Mouse (Mus musculus): ENCODE results near the gene Gm11437. TPM values are rescaled to one million over a fixed set of nuclear protein-coding genes. Genes with fewer than 3 reads are reported as not detected.

The Gm11437 gene
- polyA plus RNA-seq, 1 experiment, result not detected

- peak overlapping the region; percentile 53 for H3K4me3 ChIP-seq
- no peak overlapping the region for H3ac ChIP-seq (ENCODE audit: control insufficient read depth, insufficient read length)
- peaks cover 62% of the 10 kb centered on the region for H3K79me2 ChIP-seq (ENCODE audit: control insufficient read depth, insufficient read depth)
- no peak for TF ChIP-seq MYOG (IDR thresholded peaks at IDR 0.05; ENCODE audit: control insufficient read depth in 1 of 3, insufficient read depth in 1 of 3, insufficient read length in 2 of 3, low read depth in 2 of 3)
- no peak for TF ChIP-seq MYOD1 (IDR thresholded peaks at IDR 0.05; ENCODE audit: control insufficient read depth in 1 of 3, insufficient read length in 2 of 3, low read depth in 2 of 3)
- TF ChIP-seq USF1 (IDR thresholded peaks at IDR 0.05; ENCODE audit: low read depth), result no peak
- TF ChIP-seq TCF3 (IDR thresholded peaks at IDR 0.05; ENCODE audit: insufficient read length, low read depth), result no peak
- no peak for TF ChIP-seq POLR2A (IDR thresholded peaks at IDR 0.05; ENCODE audit: insufficient read length, low read depth)
- no peak for TF ChIP-seq SRF (IDR thresholded peaks at IDR 0.05; ENCODE audit: control insufficient read depth, insufficient read length, low read depth)
- no peak for TF ChIP-seq POLR2AphosphoS2 (IDR thresholded peaks at IDR 0.05; ENCODE audit: insufficient read length, low read depth)
- no peak for TF ChIP-seq TCF12 (IDR thresholded peaks at IDR 0.05; ENCODE audit: insufficient read depth, poor library complexity, severe bottlenecking)
- TF ChIP-seq E2F4 (IDR thresholded peaks at IDR 0.05; ENCODE audit: insufficient read depth), result no peak
- no peak for TF ChIP-seq MAX (IDR thresholded peaks at IDR 0.05; ENCODE audit: low read depth)
- TF ChIP-seq CEBPB (IDR thresholded peaks at IDR 0.05; ENCODE audit: insufficient read depth, poor library complexity, severe bottlenecking), result no peak
- TF ChIP-seq REST (IDR thresholded peaks at IDR 0.05; ENCODE audit: insufficient read depth, insufficient read length), result no peak
- peak overlapping the region; percentile 84 for H3K4me2 ChIP-seq (ENCODE audit: low read depth)
- H3K27me3 ChIP-seq (ENCODE audit: control insufficient read depth, insufficient read depth, insufficient read length), result no peaks in the 10 kb centered on the region
- no peaks in the 10 kb centered on the region for H3K36me3 ChIP-seq (ENCODE audit: control insufficient read depth, insufficient read depth)
Measured at GRCm38 (mm10) chr11:84181286-84181685, 14.0 kb upstream of the Gm11437 start.

- Histone ChIP-seq H3K27me3 (ENCODE audit: control insufficient read depth, insufficient read depth, insufficient read length) (no peaks in the 10 kb centered on the region), H3K36me3 (ENCODE audit: control insufficient read depth, insufficient read depth) (no peaks in the 10 kb centered on the region), H3K79me2 (ENCODE audit: control insufficient read depth, insufficient read depth) (peaks cover 50% of the 10 kb centered on the region), H3K4me2 (ENCODE audit: low read depth) (peak overlapping the region; percentile 84), H3ac (ENCODE audit: control insufficient read depth, insufficient read length) (peak overlapping the region; percentile 54), H3K4me3 (peak overlapping the region; percentile 53)
- TF ChIP-seq MAX (IDR thresholded peaks at IDR 0.05; ENCODE audit: low read depth), result no peak
- peak; percentile 69 for TF ChIP-seq POLR2A (IDR thresholded peaks at IDR 0.05; ENCODE audit: insufficient read length, low read depth)
- no peak for TF ChIP-seq CEBPB (IDR thresholded peaks at IDR 0.05; ENCODE audit: insufficient read depth, poor library complexity, severe bottlenecking)
- peak; percentile 78 for TF ChIP-seq USF1 (IDR thresholded peaks at IDR 0.05; ENCODE audit: low read depth)
- TF ChIP-seq TCF3 (IDR thresholded peaks at IDR 0.05; ENCODE audit: insufficient read length, low read depth), result no peak
Measured at GRCm38 (mm10) chr11:84179954-84180598, 12.8 kb upstream of the Gm11437 start.

GRCm38 (mm10) chr11:84179226-84179953, 12.1 kb upstream of the Gm11437 start:
- H3K4me2 ChIP-seq (ENCODE audit: low read depth), result peak overlapping the region; percentile 98
- H3K36me3 ChIP-seq (ENCODE audit: control insufficient read depth, insufficient read depth), result no peaks in the 10 kb centered on the region
- TF ChIP-seq E2F4 (IDR thresholded peaks at IDR 0.05; ENCODE audit: insufficient read depth) (no peak), POLR2AphosphoS2 (IDR thresholded peaks at IDR 0.05; ENCODE audit: insufficient read length, low read depth) (peak; percentile 85), REST (IDR thresholded peaks at IDR 0.05; ENCODE audit: insufficient read depth, insufficient read length) (no peak), MYOD1 (IDR thresholded peaks at IDR 0.05; ENCODE audit: control insufficient read depth in 1 of 3, insufficient read length in 2 of 3, low read depth in 2 of 3) (no peak), MAX (IDR thresholded peaks at IDR 0.05; ENCODE audit: low read depth) (no peak), SRF (IDR thresholded peaks at IDR 0.05; ENCODE audit: control insufficient read depth, insufficient read length, low read depth) (no peak), TCF12 (IDR thresholded peaks at IDR 0.05; ENCODE audit: insufficient read depth, poor library complexity, severe bottlenecking) (no peak), POLR2A (IDR thresholded peaks at IDR 0.05; ENCODE audit: insufficient read length, low read depth) (peak; percentile 83), TCF3 (IDR thresholded peaks at IDR 0.05; ENCODE audit: insufficient read length, low read depth) (no peak)
- H3K79me2 ChIP-seq (ENCODE audit: control insufficient read depth, insufficient read depth), result peaks cover 44% of the 10 kb centered on the region
- no peaks in the 10 kb centered on the region for H3K27me3 ChIP-seq (ENCODE audit: control insufficient read depth, insufficient read depth, insufficient read length)
- peak overlapping the region; percentile 53 for H3K4me3 ChIP-seq
- H3ac ChIP-seq (ENCODE audit: control insufficient read depth, insufficient read length), result peak overlapping the region; percentile 54

- TF ChIP-seq MYOG (IDR thresholded peaks at IDR 0.05; ENCODE audit: control insufficient read depth in 1 of 3, insufficient read depth in 1 of 3, insufficient read length in 2 of 3, low read depth in 2 of 3), result no peak
- TF ChIP-seq MAX (IDR thresholded peaks at IDR 0.05; ENCODE audit: low read depth), result no peak
- TF ChIP-seq REST (IDR thresholded peaks at IDR 0.05; ENCODE audit: insufficient read depth, insufficient read length), result no peak
- TF ChIP-seq E2F4 (IDR thresholded peaks at IDR 0.05; ENCODE audit: insufficient read depth), result no peak
- TF ChIP-seq SRF (IDR thresholded peaks at IDR 0.05; ENCODE audit: control insufficient read depth, insufficient read length, low read depth), result no peak
- no peak for TF ChIP-seq TCF12 (IDR thresholded peaks at IDR 0.05; ENCODE audit: insufficient read depth, poor library complexity, severe bottlenecking)
- Histone ChIP-seq H3K4me2 (ENCODE audit: low read depth) (peak overlapping the region; percentile 98), H3K36me3 (ENCODE audit: control insufficient read depth, insufficient read depth) (no peaks in the 10 kb centered on the region), H3K27me3 (ENCODE audit: control insufficient read depth, insufficient read depth, insufficient read length) (no peaks in the 10 kb centered on the region), H3ac (ENCODE audit: control insufficient read depth, insufficient read length) (no peak overlapping the region), H3K4me3 (peak overlapping the region; percentile 53), H3K79me2 (ENCODE audit: control insufficient read depth, insufficient read depth) (peaks cover 35% of the 10 kb centered on the region)
Measured at GRCm38 (mm10) chr11:84178571-84178970, 11.3 kb upstream of the Gm11437 start.
